Mouse (Mus musculus): ENCODE data around the gene Hunk. TPM values are rescaled to one million over a fixed set of nuclear protein-coding genes. Genes with fewer than 3 reads are reported as not detected.

Gene Hunk
- total RNA-seq, 2 experiments from 2014 or later = not detected

GRCm38 (mm10) chr16:90547996-90548395, 162.2 kb downstream of the Hunk start:
- no peak for ATAC-seq (replicated peaks; ENCODE audit: poor library complexity)

Other genes starting within 250 kb of the Hunk start
- gene Tiam1, start 242.2 kb upstream of the Hunk start, total RNA-seq (2015) = 60.8 and 67.9 TPM in 2 replicates
- 52.8 and 58.4 TPM in 2 replicates for gene Tiam1, start 242.2 kb upstream of the Hunk start, total RNA-seq (2017)
- 577 and 581 TPM in 2 replicates for gene Sod1, start 165.3 kb upstream of the Hunk start, total RNA-seq (2015)
- gene Sod1, start 165.3 kb upstream of the Hunk start, total RNA-seq (2017) = 672 and 752 TPM in 2 replicates
- 64.0 and 67.2 TPM in 2 replicates for gene Scaf4, start 101.5 kb upstream of the Hunk start, total RNA-seq (2015)
- gene Scaf4, start 101.5 kb upstream of the Hunk start, total RNA-seq (2017) = 14.1 and 18.5 TPM in 2 replicates